Mouse (Mus musculus): ENCODE data around the gene Skor1.

Gene Skor1

GRCm38 (mm10) chr9:63133659-63134058 lies 15.1 kb downstream of the Skor1 start:
- no peak for DNase-seq (ENCODE audit: low spot score in 2 of 2)

DNA sequence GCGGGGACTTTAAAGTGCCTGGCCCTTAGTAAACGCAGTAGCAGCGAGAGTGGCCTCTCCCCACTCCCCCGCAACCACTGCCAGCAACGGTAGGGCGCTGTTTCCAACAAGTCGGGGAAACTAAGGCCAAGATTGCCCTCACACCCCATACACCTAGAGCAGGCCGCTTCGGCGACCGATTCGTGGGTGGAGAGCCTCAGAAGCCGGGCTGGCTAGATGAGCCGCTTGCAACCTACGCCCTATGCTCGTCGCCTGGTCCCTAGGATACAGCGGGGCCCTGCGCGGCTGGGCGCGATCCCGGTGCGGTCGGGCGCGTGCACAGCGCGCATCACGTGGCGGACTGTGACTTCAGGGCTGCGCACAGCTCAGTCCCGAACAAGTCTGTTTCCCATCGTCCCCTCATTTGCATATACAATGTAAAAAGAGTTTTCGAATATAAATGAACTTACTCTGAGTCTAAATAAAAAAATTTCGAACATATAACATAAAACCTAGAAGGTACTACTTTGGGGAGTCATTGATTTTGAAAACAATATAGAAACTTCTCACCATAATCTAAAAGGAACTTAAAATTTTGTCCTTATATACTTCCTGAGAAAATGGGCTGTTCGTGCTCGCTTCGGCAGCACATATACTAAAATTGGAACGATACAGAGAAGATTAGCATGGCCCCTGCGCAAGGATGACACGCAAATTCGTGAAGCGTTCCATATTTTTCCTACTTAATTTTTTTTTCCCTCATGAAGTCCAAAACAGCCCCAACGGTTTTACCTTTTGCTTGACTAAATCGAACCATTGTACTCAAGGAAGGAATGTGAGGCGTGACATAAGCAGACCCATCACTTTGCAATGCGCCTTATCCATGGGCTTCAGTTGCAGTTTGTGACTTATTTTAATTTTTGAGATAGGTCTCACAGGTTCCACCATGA lies 15.8 kb downstream of the Skor1 start:
- DNase-seq (ENCODE audit: low spot score in 2 of 2), result peak; percentile 80 to 93

GRCm38 (mm10) chr9:63131957-63132602 lies 16.7 kb downstream of the Skor1 start:
- no peak for DNase-seq (ENCODE audit: low spot score in 2 of 2)

- DNase-seq (ENCODE audit: low spot score in 2 of 2), result no peak
These were observed 19.1 kb downstream of the Skor1 start for GRCm38 (mm10) chr9:63129641-63130041.

DNA sequence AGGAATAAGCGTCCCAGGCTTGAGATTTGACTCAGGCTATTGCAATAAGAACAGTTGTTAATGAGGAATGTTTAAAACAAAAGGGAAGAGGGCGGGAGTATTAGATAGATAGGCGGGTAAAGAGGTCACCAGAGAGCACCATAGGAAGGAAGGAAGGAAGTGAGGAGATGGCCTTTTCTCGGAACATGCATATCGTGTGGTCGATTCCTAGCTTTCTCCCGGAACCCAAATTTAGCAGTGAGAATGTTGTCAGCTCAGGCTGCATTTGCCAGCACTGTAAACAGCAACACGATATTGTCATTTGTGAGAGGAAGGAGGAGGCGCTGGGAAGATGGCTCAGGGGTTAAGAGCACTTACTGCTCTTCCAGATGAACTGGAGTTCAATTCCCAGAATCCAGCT lies 24.2 kb downstream of the Skor1 start:
- DNase-seq (ENCODE audit: low spot score in 2 of 2), result no peak

DNA sequence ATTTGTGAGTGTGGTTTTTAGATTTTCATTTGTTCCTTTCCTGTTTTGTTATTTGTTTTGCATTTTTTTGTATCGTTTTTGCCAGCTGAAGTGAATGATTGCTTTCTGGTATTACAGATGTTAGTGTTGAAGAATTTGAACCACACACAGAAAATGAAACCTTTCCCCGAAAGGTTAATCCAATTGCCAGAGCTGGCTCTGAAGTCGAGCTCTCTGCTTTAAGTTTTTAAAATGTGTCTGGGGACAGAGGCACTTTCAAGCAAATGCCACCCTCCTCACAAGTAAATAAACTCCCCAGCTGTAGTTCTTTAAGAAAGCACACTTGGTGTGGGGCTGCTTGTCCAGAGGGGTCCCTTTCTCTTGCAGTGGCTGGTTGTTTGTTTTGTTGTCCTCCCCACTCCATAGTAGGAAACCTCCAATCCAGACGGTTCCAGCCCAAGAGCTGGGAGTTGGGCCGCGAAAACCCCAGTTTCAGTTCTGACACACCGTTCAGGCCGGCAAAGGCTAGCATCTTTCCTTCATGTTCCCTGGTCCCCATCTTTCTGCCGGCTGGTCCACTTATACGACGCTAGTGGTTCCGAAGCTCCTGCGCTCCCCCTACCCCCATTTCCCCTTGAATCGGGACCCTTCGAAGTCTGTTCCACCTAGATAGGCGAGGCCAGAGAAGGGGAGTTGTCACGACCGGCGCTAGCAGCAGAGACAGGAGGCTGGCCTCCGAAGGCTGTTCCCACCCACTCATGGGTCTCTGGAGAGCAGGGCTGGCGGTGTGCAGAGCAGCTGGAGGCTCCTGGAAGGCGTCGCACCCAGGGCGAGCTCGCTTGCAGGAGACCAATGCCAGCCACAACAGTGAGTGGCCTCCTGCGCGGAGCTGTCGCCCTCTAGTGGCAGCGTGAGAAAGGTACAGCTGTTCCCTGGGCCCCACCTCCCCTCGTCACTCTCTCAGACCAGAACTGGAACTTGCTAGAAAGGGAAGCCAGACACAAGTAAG lies 25.0 kb downstream of the Skor1 start:
- DNase-seq (ENCODE audit: low spot score in 2 of 2), result peak; percentile 90 to 93

- no peak for DNase-seq (ENCODE audit: low spot score in 2 of 2)
These were observed 26.5 kb downstream of the Skor1 start for GRCm38 (mm10) chr9:63122161-63122833.

DNA sequence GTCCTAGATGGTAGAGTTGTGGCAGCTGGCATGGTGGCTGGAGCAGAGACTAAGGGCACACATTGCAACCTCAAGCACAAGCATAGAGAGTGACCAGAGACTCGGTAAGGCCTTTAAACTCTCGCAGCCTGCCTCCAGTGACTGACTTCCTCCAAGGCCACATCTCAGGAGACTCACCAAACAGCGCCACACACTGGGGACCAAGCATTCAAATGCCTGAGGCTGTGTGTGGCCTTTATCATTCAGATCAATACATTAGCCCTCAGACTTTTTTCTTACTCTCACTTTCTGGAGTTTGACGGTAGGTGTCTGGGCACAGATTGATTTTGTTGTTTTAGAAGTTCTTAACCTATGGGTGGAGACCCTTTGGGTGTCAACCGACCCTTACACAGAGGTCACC lies 30.4 kb downstream of the Skor1 start:
- no peak for DNase-seq (ENCODE audit: low spot score in 2 of 2)

DNA sequence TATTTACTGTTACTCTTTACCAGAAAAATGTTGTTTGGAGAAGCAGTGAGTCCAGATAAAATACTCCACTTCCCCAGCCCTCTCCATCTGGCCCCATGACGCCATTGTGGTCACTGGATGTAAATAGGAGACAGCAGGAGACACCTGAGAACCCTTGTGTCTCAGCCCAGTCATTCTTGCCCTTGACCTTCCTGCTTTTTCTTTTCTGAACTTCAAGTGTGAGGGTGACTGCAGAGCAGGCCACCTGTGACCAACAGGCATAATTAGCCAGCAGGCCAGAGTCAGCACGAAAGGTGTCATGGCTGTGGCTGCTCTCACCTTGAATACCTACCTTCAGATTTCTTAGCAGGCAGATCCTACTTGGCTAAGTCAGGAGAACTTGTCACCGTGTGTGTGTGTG lies 36.2 kb downstream of the Skor1 start:
- no peak for DNase-seq (ENCODE audit: low spot score in 2 of 2)

DNA sequence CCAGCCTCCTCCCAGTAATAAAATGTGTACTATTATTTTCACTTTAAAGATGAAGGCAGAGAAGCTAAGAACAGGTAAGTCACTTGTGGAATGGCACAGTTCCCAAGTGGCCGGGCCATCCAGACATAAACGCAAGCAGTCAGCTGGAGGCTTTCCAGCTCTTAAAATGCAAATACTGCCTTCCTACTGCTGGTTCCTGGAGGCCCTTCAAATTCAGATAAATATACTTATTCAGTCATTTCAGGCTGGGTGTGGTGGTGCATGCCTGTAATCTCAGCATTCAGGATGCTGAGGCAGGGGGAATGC lies 39.0 kb downstream of the Skor1 start:
- DNase-seq (ENCODE audit: low spot score in 2 of 2), result no peak

DNA sequence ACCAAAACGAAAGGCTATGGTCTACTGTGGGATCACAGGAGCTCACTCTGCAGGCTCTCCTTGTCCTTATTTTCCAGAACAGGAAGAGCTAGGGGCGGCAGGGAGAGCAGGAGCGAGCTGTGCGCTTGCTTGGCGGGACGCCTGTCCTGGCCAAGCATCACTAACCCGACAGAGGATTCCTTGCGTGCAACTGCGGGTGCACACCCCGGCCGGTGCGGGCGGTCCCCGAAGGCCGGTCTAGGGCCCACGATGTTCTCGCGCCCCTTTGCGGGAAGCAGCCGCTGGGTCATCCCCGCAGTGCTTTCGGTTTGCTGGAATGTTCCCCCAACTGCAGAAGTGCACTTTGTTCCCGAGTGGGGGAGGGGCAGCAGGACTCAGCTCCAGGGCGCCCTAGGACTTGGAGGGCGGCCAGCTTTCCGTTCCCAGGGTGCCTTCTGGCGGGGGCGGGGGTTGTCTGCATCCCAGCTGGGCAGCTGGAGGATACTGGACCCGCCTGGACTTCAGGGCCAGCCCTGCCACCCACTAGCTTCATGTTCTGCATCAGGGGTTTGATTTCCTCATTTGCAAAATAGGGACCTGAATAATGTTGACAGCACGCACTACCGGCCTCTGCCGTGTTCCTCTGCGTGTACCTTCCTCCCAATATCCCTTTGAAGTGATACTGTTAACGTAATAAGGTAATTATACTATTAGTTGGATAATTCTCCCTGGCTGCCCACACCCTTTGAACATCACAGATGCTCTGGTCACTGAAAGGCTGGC lies 39.6 kb downstream of the Skor1 start:
- DNase-seq (ENCODE audit: low spot score in 2 of 2), result peak; percentile 74 to 88

DNA sequence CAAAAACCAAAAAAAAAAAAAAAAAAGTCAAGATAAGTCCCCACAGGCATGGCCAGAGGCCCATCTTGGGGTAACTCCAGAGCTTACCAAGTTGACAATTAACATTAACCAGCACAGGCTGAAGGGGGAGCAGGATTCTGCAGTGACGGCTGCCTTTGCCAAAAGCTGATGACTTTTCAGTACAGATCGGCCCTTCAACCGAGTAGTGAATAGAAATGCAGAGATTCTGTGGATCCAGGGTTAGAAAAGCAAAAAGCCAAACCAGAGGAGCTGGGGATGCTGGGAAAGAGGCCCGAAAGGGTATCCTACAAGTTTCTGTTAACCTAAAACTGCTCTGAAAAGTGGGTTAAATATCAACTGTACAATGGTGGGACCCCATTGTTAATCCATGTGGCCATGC lies 40.2 kb downstream of the Skor1 start:
- DNase-seq (ENCODE audit: low spot score in 2 of 2), result no peak

GRCm38 (mm10) chr9:63100660-63101059 lies 48.1 kb downstream of the Skor1 start:
- no peak for DNase-seq (ENCODE audit: low spot score in 2 of 2)

- no peak for DNase-seq (ENCODE audit: low spot score in 2 of 2)
These were observed 48.9 kb downstream of the Skor1 start for GRCm38 (mm10) chr9:63099876-63100275.

DNA sequence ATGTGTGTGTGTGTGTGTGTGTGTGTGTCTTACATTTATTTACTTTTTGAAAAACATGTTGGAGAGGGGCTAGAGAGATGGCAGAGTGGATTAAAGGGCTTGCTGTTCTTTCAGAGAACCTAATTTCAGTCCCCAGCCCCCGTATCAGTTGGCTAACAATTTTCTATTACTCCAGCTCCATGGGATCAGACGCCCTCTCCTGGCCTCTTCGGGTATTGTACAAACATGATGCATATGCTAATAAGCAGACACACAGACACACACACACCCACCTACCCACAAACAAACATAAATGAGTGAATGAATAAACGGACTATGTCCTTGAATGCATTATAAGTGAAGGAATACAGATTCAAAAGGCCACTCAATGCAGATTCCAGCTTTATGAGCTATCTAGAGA lies 49.4 kb downstream of the Skor1 start:
- no peak for DNase-seq (ENCODE audit: low spot score in 2 of 2)

DNA sequence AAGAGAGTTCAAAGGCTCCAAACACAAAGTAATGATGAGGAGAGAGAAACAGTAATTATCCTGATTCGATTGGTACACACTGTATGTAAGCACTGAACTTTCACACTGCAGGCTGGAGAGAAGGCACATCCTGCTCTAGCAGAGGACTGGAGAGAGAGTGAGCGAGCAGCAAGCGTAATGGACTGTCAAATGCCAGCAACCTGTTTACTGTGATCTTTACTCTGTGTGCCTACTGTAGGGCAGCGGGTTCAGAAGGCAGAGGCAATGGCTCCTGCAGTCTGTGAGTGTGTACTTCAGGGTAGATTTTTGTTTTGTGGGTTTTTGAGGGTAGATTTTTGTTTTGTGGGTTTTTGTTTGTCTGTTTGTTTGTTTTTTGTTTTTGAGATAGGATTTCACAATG lies 49.9 kb downstream of the Skor1 start:
- DNase-seq (ENCODE audit: low spot score in 2 of 2), result no peak

DNA sequence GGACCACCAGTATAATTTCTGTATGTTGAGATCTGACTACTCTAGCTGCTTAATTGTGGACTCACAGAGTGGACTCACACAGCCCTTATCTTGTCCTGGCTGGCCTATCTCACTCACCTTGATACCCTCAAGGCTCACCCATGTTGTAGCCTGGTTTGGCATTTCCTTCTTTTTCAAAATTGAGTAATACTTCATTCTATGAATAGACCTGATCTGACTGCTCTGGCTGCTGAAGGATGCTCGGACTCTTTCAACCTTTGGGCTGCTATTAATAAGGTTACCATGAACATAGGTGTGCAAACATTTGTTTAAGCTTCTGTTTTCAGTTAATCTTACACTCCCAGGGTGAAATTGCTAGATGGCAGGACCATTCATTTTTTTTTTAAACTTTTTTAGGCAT lies 51.6 kb downstream of the Skor1 start:
- DNase-seq (ENCODE audit: low spot score in 2 of 2), result no peak

GRCm38 (mm10) chr9:63094030-63094429 lies 54.7 kb downstream of the Skor1 start:
- no peak for DNase-seq (ENCODE audit: low spot score in 2 of 2)

GRCm38 (mm10) chr9:63092567-63092966 lies 56.2 kb downstream of the Skor1 start:
- DNase-seq (ENCODE audit: low spot score in 2 of 2), result peak in 1 of 2 experiments; percentile 7

DNA sequence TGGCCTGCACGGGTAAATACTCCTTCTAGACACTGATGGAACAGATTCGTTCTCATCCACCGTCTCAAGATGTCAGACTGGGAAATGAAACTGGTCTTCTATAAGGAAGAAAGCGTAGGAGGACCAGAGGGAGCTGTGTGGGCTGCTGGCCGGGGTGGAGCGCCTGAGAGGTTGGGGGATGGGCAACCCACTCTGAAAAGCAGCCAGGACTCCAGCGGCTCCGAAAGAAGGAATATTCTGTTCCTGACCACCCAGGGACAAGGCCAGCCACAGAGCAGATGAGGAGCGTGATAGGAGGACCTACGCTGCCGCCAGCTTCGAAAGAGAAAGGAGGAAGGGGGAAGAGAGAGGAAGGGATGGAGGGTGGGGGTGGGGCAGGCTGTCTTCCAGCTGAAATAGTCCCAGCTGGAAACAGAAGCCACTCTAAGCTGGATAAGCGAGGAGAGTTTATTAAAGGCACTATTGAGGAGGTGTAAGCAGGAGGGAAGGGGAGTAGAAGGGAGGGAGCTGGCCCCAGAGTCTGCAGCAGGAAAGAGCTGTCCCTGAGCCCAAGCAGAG lies 56.7 kb downstream of the Skor1 start:
- DNase-seq (ENCODE audit: low spot score in 2 of 2), result peak; percentile 50 to 85
